In genomic region chr8:120449608-120450031, GRCm38 (mm10) we compare ENCODE assay signal across 9 mouse cellular contexts.
DNase-seq lines count a peak whose midpoint lies in the region; ATAC-seq and TF ChIP-seq lines count a peak whose summit lies in the region.
"Had no signal": no experiment of that assay in that cellular context is flagged by ENCODE, and none has a peak within 500 bp of the region (broad histone marks: within the 10 kb centered on the region; RNA-seq: fewer than 3 reads in every experiment).

No protein-coding gene starts in this region.

- H3K4me1 ChIP-seq in heart, embryonic 11.5 days (ENCODE audit: control insufficient read depth, insufficient read depth, low read length), result peaks cover 25% of the 10 kb centered on the region
- H3K4me1 ChIP-seq in limb, embryonic 15.5 days, result peaks cover 20% of the 10 kb centered on the region

- TF ChIP-seq CTCF in brain, embryonic 14.5 days (IDR thresholded peaks at IDR 0.05; ENCODE audit: borderline replicate concordance, extremely low read depth, insufficient read depth, insufficient read length), result no peak

- TF ChIP-seq POLR2A in brain, embryonic 14.5 days (IDR thresholded peaks at IDR 0.05; ENCODE audit: borderline replicate concordance, extremely low read depth, insufficient read depth, insufficient read length, poor library complexity, severe bottlenecking), result no peak

- H3K27ac ChIP-seq in heart, embryonic 11.5 days (ENCODE audit: low read depth, low read length), result no peak overlapping the region
- H3K27ac ChIP-seq in limb, embryonic 15.5 days, result no peak overlapping the region

- DNase-seq in heart, postnatal 25 days (ENCODE audit: low spot score), result no peak
- DNase-seq in brain, embryonic 14.5 days (ENCODE audit: low read depth), result peak; percentile 90
- peak; percentile 82 for DNase-seq in gastrocnemius, postnatal 14 days
- DNase-seq in urinary bladder, postnatal 14 days (ENCODE audit: low spot score), result no peak
- no peak for DNase-seq in yolk sac, embryonic 10.5 days (ENCODE audit: low spot score)
- DNase-seq in cerebellum, adult 11 months, result no peak

- 45% methylated on average over 17 of the region's 17 CpGs for WGBS in heart, embryonic 11.5 days (ENCODE audit: insufficient replicate concordance)
- 12% methylated on average over 17 of the region's 17 CpGs for WGBS in limb, embryonic 15.5 days

- no peaks in the 10 kb centered on the region for H3K27me3 ChIP-seq in heart, embryonic 11.5 days (ENCODE audit: control insufficient read depth, insufficient read depth, low read length)
- peaks cover 12% of the 10 kb centered on the region; the same call in 1 of the 2 replicates for H3K27me3 ChIP-seq in limb, embryonic 15.5 days

- H3K4me2 ChIP-seq in heart, embryonic 11.5 days, result peak overlapping the region; percentile 20
- H3K4me2 ChIP-seq in limb, embryonic 15.5 days, result peak overlapping the region; percentile 15; the same call in 1 of the 2 replicates

- peak overlapping the region; percentile 40; the same call in 1 of the 2 replicates for H3K9ac ChIP-seq in heart, embryonic 11.5 days (ENCODE audit: low read depth, low read length)
- no peak overlapping the region for H3K9ac ChIP-seq in limb, embryonic 15.5 days

- intact Hi-C loops in heart, postnatal 25 days (cut with DNase I), result no loop called here
- intact Hi-C loops in gastrocnemius, postnatal 14 days (cut with DNase I; ENCODE audit: low total_unique reads), result no loop called here

- no peak overlapping the region for H3K4me3 ChIP-seq in heart, embryonic 11.5 days (ENCODE audit: low read depth, low read length)
- H3K4me3 ChIP-seq in limb, embryonic 15.5 days, result no peak overlapping the region

- no peak for ATAC-seq in heart, embryonic 11.5 days (replicated peaks; ENCODE audit: insufficient number of reproducible peaks, low FRiP score, low TSS enrichment)
- ATAC-seq in limb, embryonic 15.5 days (ENCODE audit: insufficient number of reproducible peaks, low FRiP score, low TSS enrichment, low read depth), result peak; percentile 52; the same call in 1 of the 2 replicates

- no peaks in the 10 kb centered on the region for H3K9me3 ChIP-seq in heart, embryonic 11.5 days (replicated peaks; ENCODE audit: control insufficient read depth, low read length)
- no peaks in the 10 kb centered on the region for H3K9me3 ChIP-seq in limb, embryonic 15.5 days
- H3K9me3 ChIP-seq: G1E had no signal

- H3K36me3 ChIP-seq in heart, embryonic 11.5 days (ENCODE audit: control insufficient read depth, insufficient read depth, low read length), result no peaks in the 10 kb centered on the region
- no peaks in the 10 kb centered on the region for H3K36me3 ChIP-seq in limb, embryonic 15.5 days
- H3K36me3 ChIP-seq: G1E had no signal

Comparison
In these comparisons a context has a peak if more than half of its experiments do, and no peak if none do; other contexts are left out.
1. DNase-seq: peak in brain, embryonic 14.5 days (single experiment) and gastrocnemius, postnatal 14 days (single experiment); none in heart, postnatal 25 days (single experiment), urinary bladder, postnatal 14 days (single experiment), yolk sac, embryonic 10.5 days (single experiment) and cerebellum, adult 11 months (single experiment).